Mouse (Mus musculus): ENCODE results near the gene Prl8a9.

The Prl8a9 gene

DNA sequence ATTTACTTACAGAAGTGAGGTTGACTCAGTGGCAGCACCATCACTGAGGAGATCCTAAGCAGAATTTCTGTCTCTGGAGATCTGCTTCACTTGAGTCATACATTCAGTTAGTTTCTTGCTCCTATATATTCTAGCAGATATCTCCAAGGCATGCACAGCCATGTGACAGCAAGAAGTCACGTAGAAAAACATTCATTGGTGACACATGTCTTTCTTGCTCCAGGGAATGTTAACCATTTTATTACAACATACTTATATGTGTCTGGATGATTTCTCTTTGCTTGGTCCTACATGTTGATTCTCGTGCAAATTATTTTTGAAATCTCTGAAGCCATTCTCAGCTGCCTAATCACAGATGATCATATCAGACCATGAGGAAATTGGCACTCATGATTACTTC lies at the start of gene Prl8a9:
Prl8a9 (minus strand) TSS at position 101 of the 400 bp plus-strand sequence.
- no peak for DNase-seq (ENCODE audit: low spot score in 2 of 2)

DNA sequence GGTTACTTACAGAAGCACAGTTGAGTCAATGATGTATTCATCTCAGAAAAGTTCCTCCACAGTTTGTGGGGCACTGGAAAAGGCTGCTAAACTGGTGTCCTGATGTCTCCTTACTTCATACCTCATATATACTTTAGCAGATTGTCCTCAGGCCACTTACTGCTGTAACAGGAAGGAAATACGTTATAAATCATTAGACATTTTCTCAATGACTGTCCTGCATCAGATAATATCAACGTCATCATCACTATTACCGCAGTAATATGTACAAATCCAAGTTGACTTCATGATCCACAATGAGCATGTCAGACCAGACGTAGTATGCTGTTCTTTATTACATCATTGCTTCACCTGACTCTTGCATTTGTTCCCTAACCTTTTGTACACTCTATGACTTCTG lies 46.1 kb upstream of the Prl8a9 start, which contains the start of gene Prl7b1:
Prl7b1 (minus strand) TSS at position 101 of the 400 bp plus-strand sequence.
- no peak for DNase-seq (ENCODE audit: low spot score in 2 of 2)

DNA sequence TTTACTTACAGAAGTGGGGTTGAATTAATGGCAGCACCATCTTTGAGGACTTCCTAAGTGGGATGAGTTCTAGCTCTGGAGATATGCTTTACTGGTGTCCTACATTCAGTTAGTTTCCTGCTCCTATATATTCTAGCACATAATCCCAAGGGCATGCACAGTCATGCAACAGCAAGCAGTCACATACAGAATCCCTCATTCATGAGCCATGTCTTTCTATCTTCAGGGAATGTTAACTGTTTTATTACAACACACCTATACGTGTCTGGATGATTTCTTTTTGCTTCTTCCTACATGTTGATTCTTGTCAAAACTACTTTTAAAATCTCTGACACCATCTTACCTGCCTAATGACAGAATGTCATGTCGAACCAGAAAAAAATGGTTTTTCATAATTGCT lies 17.7 kb upstream of the Prl8a9 start, which contains the start of gene Prl8a1:
Prl8a1 (minus strand) TSS at position 101 of the 400 bp plus-strand sequence.
- DNase-seq (ENCODE audit: low spot score in 2 of 2), result no peak

DNA sequence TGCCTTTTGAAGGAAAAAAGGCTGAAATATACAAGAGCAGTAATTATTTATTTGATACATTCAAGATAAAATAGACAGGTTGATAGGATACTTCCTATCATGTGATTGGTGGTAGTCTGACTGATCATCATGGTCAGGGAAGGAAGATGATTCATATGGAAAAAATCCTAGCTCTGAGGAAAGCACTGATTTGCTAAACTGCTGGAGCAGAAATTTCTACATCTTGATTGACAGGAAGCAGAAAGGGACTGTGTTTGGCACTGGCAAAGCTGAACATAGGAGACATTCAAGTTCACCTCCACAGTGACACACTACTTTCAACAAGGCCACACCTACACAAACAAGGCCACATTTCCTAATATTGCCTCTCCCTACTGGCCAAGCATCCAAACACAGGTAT lies 11.1 kb downstream of the Prl8a9 start:
- no peak for DNase-seq (ENCODE audit: low spot score in 2 of 2)

DNA sequence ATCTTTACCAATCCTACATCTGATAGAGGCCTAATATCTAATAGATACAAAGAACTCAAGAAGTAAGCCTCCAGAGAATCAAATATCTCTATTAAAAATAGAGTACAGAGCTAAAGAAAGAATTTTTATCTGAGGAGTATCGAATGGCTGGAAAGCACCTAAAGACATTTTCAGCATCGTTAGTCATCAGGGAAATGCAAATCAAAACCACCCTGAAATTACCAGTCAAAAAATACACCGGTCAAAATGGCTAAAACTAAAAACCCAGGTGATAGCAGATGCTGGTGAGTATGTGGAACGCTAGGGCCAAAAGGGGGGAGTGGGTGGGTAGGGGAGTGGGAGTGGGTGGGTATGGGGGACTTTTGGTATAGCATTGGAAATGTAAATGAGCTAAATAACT lies 41.2 kb downstream of the Prl8a9 start:
- DNase-seq (ENCODE audit: low spot score in 2 of 2), result no peak

DNA sequence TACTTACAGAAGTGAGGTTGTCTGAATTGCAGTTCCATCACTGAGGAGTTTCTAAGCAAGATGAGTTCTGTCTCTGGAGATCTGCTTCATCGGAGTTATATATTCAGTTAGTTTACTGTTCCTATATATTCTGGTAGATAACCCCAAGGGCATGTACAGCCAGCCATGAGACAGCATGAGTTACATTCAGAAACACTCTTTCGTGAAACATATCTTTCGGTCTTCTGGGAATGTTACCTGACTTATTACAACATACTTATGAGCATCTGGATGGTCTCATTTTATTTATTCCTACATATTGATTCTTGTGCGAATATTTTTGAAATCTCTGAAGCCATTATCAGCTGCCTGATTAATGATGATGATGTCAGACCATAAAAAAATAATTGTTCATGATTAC lies 51.3 kb downstream of the Prl8a9 start, which contains the start of gene Prl8a8:
Prl8a8 (minus strand) TSS at position 101 of the 400 bp plus-strand sequence.
- DNase-seq (ENCODE audit: low spot score in 2 of 2), result no peak

All from frontal cortex, postnatal 25 days (tissue).